Mouse (Mus musculus): Measurements from ENCODE around the gene Foxj3. TPM values are rescaled to one million over a fixed set of nuclear protein-coding genes. Genes with fewer than 3 reads are reported as not detected.

Foxj3 gene
- polyA plus RNA-seq, 1 experiment from 2014 or later, result 7.4 TPM

DNA sequence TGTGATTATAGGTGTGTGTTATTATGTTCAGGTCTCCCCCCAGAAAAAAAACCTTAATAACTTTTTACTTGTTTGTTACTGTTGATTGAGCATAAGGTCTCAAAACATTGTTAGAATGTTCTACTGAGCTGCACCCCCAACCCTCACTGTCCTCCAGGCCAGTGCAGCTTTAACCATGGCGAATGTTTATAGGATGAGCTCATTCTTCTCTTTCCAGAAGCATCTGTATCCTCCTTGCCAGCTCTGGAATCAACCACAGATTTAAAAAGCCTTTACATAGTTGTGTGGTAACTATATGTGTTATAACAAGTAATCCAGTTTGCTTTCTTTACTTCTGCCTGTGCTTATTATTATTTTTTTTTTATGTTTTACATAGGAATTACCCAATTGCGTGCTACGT is 38.7 kb downstream of the Foxj3 start:
- Histone ChIP-seq H3K36me3 (ENCODE audit: control insufficient read depth, insufficient read depth, low read length) (no peaks in the 10 kb centered on the region), H3K4me1 (replicated peaks; ENCODE audit: control insufficient read depth, insufficient read depth) (no peaks in the 10 kb centered on the region), H3K9me3 (ENCODE audit: control insufficient read depth, low read length) (no peaks in the 10 kb centered on the region), H3K27me3 (ENCODE audit: control insufficient read depth, insufficient read depth, low read length) (no peaks in the 10 kb centered on the region), H3K4me3 (ENCODE audit: low read depth, low read length) (no peak overlapping the region), H3K4me2 (replicated peaks; ENCODE audit: low read depth) (no peak overlapping the region), H3K27ac (replicated peaks) (no peak overlapping the region), H3K9ac (ENCODE audit: low read length) (no peak overlapping the region)
- DNase-seq (ENCODE audit: low spot score) (no peak), ATAC-seq (ENCODE audit: low FRiP score, low TSS enrichment) (no peak)
- WGBS, result 70% methylated on average over 3 of the region's 3 CpGs
- TF ChIP-seq CTCF (IDR thresholded peaks at IDR 0.05; ENCODE audit: low read depth), result no peak
- TF ChIP-seq EP300 (optimal IDR thresholded peaks at IDR 0.05), result no peak

- no peak for ATAC-seq (ENCODE audit: low FRiP score, low TSS enrichment)
- WGBS, result 96% methylated on average over 2 of the region's 2 CpGs
- no peaks in the 10 kb centered on the region for H3K27me3 ChIP-seq (ENCODE audit: control insufficient read depth, insufficient read depth, low read length)
Observed at GRCm38 (mm10) chr4:119588037-119588436, 51.2 kb downstream of the Foxj3 start.

DNA sequence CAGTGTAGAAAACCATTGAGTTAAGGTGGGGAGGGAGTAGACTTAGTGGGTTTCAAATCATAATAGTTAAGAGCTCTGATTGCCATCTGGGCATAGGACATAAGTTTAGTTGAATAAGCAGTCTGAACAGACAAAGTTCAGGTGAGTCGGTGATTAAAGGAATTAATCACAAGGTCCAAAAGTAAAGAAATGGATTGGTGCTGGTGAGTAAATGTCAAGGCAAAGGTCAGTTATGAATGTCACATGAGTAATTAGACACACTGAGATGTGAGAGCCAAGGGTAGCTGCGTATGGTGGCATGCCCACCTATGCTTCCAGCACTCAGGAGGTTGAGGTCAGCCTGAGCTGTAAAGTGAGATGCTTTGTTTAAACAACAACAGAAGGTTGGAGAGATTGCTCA is 52.6 kb downstream of the Foxj3 start:
- Histone ChIP-seq H3K27me3 (ENCODE audit: control insufficient read depth, insufficient read depth, low read length) (no peaks in the 10 kb centered on the region), H3K4me3 (ENCODE audit: low read depth, low read length) (no peak overlapping the region), H3K9me3 (ENCODE audit: control insufficient read depth, low read length) (no peaks in the 10 kb centered on the region), H3K4me1 (replicated peaks; ENCODE audit: control insufficient read depth, insufficient read depth) (no peaks in the 10 kb centered on the region), H3K27ac (replicated peaks) (no peak overlapping the region), H3K9ac (ENCODE audit: low read length) (no peak overlapping the region), H3K36me3 (ENCODE audit: control insufficient read depth, insufficient read depth, low read length) (peaks cover 2% of the 10 kb centered on the region; the same call in 1 of the 2 replicates), H3K4me2 (replicated peaks; ENCODE audit: low read depth) (no peak overlapping the region)
- ATAC-seq (ENCODE audit: low FRiP score, low TSS enrichment) (no peak), DNase-seq (ENCODE audit: low spot score) (no peak)
- 64% methylated on average over 2 of the region's 2 CpGs for WGBS
- no peak for TF ChIP-seq EP300 (optimal IDR thresholded peaks at IDR 0.05)
- no peak for TF ChIP-seq CTCF (IDR thresholded peaks at IDR 0.05; ENCODE audit: low read depth)

More at GRCm38 (mm10) chr4:119588037-119588436, 51.2 kb downstream of the Foxj3 start:
- Histone ChIP-seq H3K9ac (ENCODE audit: low read length) (no peak overlapping the region), H3K27ac (replicated peaks) (no peak overlapping the region), H3K4me3 (ENCODE audit: low read depth, low read length) (no peak overlapping the region), H3K4me1 (replicated peaks; ENCODE audit: control insufficient read depth, insufficient read depth) (no peaks in the 10 kb centered on the region), H3K9me3 (ENCODE audit: control insufficient read depth, low read length) (no peaks in the 10 kb centered on the region), H3K36me3 (ENCODE audit: control insufficient read depth, insufficient read depth, low read length) (peaks cover 2% of the 10 kb centered on the region; the same call in 1 of the 2 replicates), H3K4me2 (replicated peaks; ENCODE audit: low read depth) (no peak overlapping the region)
- no peak for DNase-seq (ENCODE audit: low spot score)
- no peak; the same call in 1 of the 2 replicates for TF ChIP-seq CTCF (IDR thresholded peaks at IDR 0.05; ENCODE audit: low read depth)
- TF ChIP-seq EP300 (optimal IDR thresholded peaks at IDR 0.05), result no peak

DNA sequence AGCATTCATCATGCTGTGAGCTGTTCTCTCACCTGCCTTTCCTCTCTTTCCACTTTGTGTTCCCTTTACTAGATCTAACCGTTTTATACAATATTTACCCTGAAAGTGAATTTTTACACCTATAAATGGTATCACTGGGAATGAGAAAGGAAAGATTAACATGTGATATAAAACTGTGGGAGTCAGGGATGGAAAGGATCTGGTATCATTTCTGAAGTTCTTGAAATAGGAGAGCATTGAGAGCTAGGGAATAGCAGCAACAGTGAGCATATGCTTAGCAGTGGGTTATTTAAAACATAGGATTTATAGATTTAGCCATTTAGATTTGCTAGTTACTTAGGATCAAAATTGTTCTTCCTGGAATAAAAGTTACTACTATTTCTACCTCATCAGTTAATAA is 53.2 kb downstream of the Foxj3 start:
- Histone ChIP-seq H3K4me3 (ENCODE audit: low read depth, low read length) (no peak overlapping the region), H3K36me3 (ENCODE audit: control insufficient read depth, insufficient read depth, low read length) (peaks cover 2% of the 10 kb centered on the region; the same call in 1 of the 2 replicates), H3K4me2 (replicated peaks; ENCODE audit: low read depth) (no peak overlapping the region), H3K9me3 (ENCODE audit: control insufficient read depth, low read length) (no peaks in the 10 kb centered on the region), H3K27ac (replicated peaks) (no peak overlapping the region), H3K27me3 (ENCODE audit: control insufficient read depth, insufficient read depth, low read length) (no peaks in the 10 kb centered on the region), H3K9ac (ENCODE audit: low read length) (no peak overlapping the region), H3K4me1 (replicated peaks; ENCODE audit: control insufficient read depth, insufficient read depth) (no peaks in the 10 kb centered on the region)
- no peak for DNase-seq (ENCODE audit: low spot score)
- no peak for TF ChIP-seq EP300 (optimal IDR thresholded peaks at IDR 0.05)
- no peak for TF ChIP-seq CTCF (IDR thresholded peaks at IDR 0.05; ENCODE audit: low read depth)
- 75% methylated on average over 1 of the region's 1 CpGs for WGBS
- ATAC-seq (ENCODE audit: low FRiP score, low TSS enrichment), result no peak

- Histone ChIP-seq H3K4me2 (replicated peaks; ENCODE audit: low read depth) (no peak overlapping the region), H3K4me3 (ENCODE audit: low read depth, low read length) (no peak overlapping the region), H3K9me3 (ENCODE audit: control insufficient read depth, low read length) (no peaks in the 10 kb centered on the region), H3K4me1 (replicated peaks; ENCODE audit: control insufficient read depth, insufficient read depth) (no peaks in the 10 kb centered on the region), H3K36me3 (ENCODE audit: control insufficient read depth, insufficient read depth, low read length) (no peaks in the 10 kb centered on the region), H3K9ac (ENCODE audit: low read length) (no peak overlapping the region), H3K27ac (replicated peaks) (no peak overlapping the region), H3K27me3 (ENCODE audit: control insufficient read depth, insufficient read depth, low read length) (no peaks in the 10 kb centered on the region)
- no peak for TF ChIP-seq CTCF (IDR thresholded peaks at IDR 0.05; ENCODE audit: low read depth)
- no peak for TF ChIP-seq EP300 (optimal IDR thresholded peaks at IDR 0.05)
- WGBS, result 82% methylated on average over 3 of the region's 3 CpGs
- ATAC-seq (ENCODE audit: low FRiP score, low TSS enrichment) (no peak), DNase-seq (ENCODE audit: low spot score) (no peak)
Observed at GRCm38 (mm10) chr4:119592479-119592878, 55.7 kb downstream of the Foxj3 start.

DNA sequence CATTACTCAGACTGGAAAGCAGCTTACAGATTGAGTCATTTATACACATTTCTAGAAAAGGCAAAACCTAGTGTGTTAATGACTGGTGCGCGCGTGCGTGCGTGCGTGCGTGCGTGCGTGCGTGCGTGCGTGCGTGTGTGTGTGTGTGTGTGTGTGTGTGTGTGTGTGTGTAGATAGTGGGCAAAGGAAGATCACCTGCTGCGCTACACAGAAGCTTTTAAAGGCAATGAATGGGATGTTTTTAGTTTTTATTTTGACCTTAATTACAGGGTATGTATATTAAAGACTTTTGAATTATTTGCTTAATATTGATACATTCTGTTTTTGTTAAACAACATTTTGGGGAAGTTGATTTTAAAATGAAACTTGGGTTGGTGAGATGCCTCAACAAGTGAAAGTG is 57.5 kb downstream of the Foxj3 start:
- no peak overlapping the region for H3K4me3 ChIP-seq (ENCODE audit: low read depth, low read length)
- DNase-seq (ENCODE audit: low spot score) (no peak), ATAC-seq (ENCODE audit: low FRiP score, low TSS enrichment) (no peak)
- no peak for TF ChIP-seq CTCF (IDR thresholded peaks at IDR 0.05; ENCODE audit: low read depth)
- TF ChIP-seq EP300 (optimal IDR thresholded peaks at IDR 0.05), result no peak
- no peaks in the 10 kb centered on the region for H3K36me3 ChIP-seq (ENCODE audit: control insufficient read depth, insufficient read depth, low read length)
- no peaks in the 10 kb centered on the region for H3K9me3 ChIP-seq (ENCODE audit: control insufficient read depth, low read length)
- no peak overlapping the region for H3K9ac ChIP-seq (ENCODE audit: low read length)
- 94% methylated on average over 14 of the region's 14 CpGs for WGBS
- H3K4me1 ChIP-seq (replicated peaks; ENCODE audit: control insufficient read depth, insufficient read depth), result no peaks in the 10 kb centered on the region
- H3K4me2 ChIP-seq (replicated peaks; ENCODE audit: low read depth), result no peak overlapping the region
- no peaks in the 10 kb centered on the region for H3K27me3 ChIP-seq (ENCODE audit: control insufficient read depth, insufficient read depth, low read length)
- no peak overlapping the region for H3K27ac ChIP-seq (replicated peaks)

Measured in stomach, postnatal 0 days (tissue).